Mouse (Mus musculus) spleen, postnatal 14 days (tissue): ENCODE data around the gene Mios.
A peak's percentile ranks its signal among the peaks of the same experiment; 100 is the strongest.

Source experiments
- DNase-seq, 2 experiments: peaks; one replicate each; pipeline ENCODE4 v3.0.0; 2021 to 2022; ENCODE audit warnings: low spot score in 2 of 2

The Mios gene

GRCm38 (mm10) chr6:8209047-8209865 is at the start of gene Mios:
Gene Mios, plus strand, starts transcription at chr6:8209222.
- DNase-seq = peak; percentile 69 to 77

DNA sequence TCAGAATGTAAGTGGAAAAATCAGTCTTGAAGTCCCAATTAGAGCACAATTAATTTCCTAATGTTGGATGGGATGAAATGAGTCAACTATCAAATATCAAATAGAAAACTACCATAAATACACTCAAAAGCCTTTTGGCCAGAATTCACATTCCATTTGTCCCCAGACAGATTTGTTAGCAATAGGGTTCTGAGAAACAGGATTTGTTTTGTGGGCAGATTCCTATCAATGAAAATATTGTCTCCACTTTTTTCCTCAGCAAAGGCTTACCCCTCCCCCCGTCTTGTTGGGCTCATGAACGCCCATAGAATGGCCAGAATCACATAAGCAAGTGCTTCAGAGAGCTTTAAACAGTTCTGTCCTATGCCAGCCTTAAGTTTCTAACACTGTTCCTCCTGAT is 49.0 kb upstream of the Mios start:
- DNase-seq = no peak

DNA sequence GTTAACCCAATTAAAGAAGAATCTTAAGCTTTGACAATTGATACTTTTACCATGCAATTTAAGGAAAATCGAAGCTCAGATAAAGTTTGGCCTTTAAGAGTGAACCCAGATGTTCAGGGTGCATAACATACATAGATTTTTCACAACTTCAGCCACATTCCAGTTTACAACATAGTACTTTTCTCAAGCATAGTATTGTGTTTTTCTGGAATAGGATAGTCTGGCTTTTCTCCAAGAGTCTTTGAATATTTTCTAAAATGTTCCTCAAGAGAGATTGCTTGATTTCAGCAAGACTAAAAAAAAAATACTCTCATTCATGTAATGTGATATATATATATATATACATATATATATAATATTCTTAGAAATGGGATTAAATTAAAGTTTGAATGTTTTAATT is 44.3 kb upstream of the Mios start:
- no peak for DNase-seq

GRCm38 (mm10) chr6:8172101-8172500 is 36.9 kb upstream of the Mios start:
- no peak for DNase-seq

GRCm38 (mm10) chr6:8174062-8174461 is 35.0 kb upstream of the Mios start:
- no peak for DNase-seq

- no peak for DNase-seq
Measured at GRCm38 (mm10) chr6:8175346-8175745, 33.7 kb upstream of the Mios start.

- no peak for DNase-seq
Measured at GRCm38 (mm10) chr6:8176116-8176515, 32.9 kb upstream of the Mios start.

DNA sequence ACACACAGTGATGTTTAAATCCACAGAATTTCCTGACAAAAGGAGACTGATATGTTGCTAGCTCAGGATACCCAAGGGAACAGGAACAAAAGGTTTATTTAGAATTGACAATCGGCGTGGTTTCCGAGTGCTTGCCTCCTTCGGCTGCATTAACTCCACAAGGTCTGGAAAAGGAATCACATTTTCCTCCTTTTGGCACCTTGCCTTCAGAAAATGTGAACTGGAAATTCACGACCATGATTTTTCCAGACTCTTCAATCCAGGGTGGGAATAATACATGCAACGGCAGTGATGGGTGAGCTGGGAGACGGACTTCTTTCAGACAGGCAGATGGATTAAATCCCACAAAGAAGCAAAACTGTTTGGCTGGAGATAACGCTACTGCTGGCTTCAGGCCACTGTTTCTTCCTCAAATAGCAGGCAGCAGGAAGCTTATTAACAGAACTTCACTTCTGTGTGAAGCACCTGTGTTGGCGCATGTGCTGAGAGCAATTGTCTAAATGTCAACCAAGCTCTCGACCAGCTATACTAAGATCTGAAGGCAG is 30.6 kb upstream of the Mios start:
- DNase-seq = no peak

DNA sequence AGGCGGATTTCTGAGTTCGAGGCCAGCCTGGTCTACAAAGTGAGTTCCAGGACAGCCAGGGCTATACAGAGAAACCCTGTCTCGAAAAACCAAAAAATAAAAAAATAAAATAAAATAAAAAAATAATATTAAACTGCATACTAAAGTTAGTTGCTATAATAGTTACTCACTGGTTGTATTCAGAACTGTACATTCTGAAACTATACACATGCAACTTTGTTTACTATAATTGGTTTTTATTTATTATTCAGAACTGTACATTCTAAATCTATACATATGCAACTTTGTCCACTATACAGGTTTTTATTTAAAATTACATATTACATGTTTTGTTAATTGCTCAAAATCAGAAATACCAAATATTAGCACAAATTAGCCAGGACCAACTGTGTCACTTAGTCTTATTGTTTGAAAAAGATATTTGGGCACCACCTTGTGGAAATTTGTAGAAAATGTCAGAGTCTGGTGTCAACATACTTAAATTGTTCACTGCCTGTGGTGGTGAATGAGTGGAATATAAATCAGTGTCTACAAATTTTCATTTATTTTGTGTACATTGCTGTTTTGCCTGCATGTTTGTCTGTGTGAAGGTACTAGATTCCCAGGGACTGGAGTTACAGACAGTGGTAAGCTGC is 20.3 kb upstream of the Mios start:
- DNase-seq = no peak

DNA sequence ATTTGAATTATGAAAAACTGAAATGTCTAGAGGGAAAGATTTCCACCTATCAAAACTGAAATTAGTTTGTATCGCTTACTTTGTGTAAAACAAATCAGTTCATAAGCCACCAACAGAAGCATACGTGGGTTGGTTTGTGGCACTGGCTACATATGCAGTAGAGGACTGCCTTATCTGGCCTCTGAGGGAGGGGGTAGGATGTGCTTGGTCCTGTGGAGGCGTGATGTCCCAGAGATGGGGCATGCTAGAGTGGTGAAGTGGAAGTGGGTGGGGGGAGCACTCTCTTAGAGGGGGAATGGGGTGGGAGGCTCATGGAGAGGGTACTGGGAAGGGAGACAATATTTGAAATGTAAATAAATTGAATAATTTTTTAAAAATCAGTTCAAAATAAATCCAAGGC is 19.1 kb upstream of the Mios start:
- DNase-seq = no peak

- no peak for DNase-seq
Measured at GRCm38 (mm10) chr6:8192517-8192916, 16.5 kb upstream of the Mios start, which contains the start of gene Col28a1. Gene Col28a1, minus strand, starts transcription at chr6:8192617.

- DNase-seq = no peak
Measured at GRCm38 (mm10) chr6:8209866-8210186, 804 bp downstream of the Mios start.

GRCm38 (mm10) chr6:8210661-8211060 is 1.6 kb downstream of the Mios start:
- no peak for DNase-seq

DNA sequence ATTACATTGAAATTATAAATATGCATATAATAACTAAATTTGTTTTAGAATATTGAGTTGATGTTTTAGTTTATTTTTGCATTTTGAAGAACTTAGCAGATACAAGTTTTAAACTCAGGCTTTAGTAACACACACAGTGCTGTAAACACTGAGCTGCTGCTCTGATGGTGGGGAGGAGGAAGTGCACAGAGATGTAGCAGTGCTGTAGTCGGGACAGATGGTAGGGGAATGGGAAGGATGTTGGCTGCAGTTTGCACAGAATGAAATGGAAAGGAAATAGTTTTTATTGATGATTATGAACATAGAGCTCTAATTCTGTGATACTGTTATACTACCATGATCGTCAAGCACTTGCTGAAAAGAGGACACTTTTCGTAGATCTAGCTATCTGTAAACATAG is 18.0 kb downstream of the Mios start:
- no peak for DNase-seq

DNA sequence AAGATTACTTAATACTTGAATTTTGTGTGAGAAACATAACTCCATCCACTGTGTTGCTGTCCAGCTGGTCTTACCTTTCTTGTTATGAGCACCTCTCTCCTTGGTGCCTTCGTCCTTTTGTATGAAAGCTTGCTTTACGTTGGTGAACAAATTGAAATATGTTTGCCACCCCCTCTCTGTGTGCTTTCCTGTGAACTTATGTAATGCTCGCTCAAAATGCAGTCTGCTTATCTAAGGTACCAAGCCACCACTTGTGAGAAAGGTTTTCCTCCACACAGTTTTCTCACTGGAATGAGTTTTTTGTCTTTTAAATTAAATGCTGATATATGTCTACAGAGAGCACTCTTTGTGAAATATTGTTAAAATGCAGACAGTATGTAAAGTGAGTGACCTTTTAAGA is 19.6 kb downstream of the Mios start:
- DNase-seq = no peak

- DNase-seq = no peak
Measured at GRCm38 (mm10) chr6:8258316-8258715, 49.3 kb downstream of the Mios start.

GRCm38 (mm10) chr6:8259004-8259666 is 50.1 kb downstream of the Mios start, which contains the start of the genes Rpa3, Umad1 and Gm45062:
Gene Rpa3, minus strand, starts transcription at chr6:8259173.
Gene Umad1, plus strand, starts transcription at chr6:8259288.
Gene Gm45062, plus strand, starts transcription at chr6:8259450.
- DNase-seq = peak; percentile 90 to 92

- DNase-seq = no peak
Measured at GRCm38 (mm10) chr6:8259667-8260044, 50.6 kb downstream of the Mios start.

GRCm38 (mm10) chr6:8271047-8271446 is 62.0 kb downstream of the Mios start:
- no peak for DNase-seq

- DNase-seq = peak; percentile 29 to 55
Measured at GRCm38 (mm10) chr6:8274387-8275054, 65.5 kb downstream of the Mios start.

- peak; percentile 40 to 70 for DNase-seq
Measured at GRCm38 (mm10) chr6:8275098-8275497, 66.1 kb downstream of the Mios start.

DNA sequence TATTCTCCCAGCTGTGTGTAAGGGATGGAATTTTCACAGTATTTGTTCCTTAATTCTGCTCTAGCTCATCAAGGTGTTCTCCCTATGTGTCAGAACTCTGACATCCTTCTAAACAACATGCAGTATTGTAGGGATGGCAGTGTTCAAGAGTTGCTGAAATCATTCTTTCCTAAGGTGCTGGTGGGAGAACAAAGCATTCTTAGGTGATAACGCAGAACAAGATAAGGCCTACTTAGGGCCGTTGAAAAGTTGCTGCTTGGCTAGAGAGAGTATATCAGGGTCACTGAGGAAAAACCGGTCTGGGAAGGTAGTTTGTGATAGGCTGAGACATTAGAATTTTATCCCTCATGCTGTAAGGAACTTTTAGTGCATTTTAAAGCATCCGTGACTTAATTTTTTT is 67.4 kb downstream of the Mios start:
- DNase-seq = no peak
